Mouse (Mus musculus): ENCODE data around the gene S1pr5. TPM values are rescaled to one million over a fixed set of nuclear protein-coding genes. Genes with fewer than 3 reads are reported as not detected.

Gene S1pr5
- polyA plus RNA-seq, 1 experiment from 2014 or later, result not detected

DNA sequence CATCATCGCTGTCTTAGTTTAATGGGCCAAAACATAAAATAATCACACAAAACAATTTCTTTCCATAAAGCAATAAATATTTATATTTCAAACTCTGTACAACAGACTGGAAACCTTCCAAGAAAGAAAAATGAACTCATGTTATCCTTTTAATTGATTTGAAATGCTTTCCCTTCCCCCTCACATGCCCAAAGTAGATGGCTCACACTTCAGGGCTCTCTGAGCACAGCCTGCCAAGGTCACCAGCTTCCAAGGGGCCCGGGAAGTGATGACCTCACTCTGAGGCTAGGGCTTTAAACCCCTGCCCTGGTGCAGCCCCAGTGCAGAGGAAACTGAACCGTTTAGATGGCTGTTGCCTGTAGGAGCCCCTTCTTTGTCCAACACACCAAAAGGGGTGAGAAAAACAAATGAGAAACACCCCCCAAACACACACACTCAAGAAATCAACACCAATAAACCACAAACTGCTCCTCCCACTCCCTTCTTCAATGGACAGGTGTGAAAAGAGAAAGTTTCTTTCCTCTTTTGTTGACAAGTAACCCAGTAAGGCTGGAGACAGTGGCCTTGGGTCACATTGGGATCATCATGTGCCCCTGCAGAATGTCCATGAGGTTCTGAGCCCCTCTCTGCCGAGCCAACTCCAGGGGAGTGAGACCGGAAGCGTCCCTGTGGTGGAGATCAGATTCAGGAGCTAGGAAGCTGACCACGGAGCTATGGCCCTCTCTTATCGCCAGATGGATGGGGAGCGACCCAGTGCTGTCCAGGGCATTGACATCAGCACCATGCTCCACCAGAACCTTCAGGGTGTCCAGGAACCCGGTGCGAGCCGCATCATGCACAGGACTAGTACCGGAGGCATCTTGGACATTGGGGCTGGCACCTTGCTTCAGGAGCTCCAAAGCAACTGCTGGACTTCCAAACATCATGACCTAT, 40.4 kb upstream of the S1pr5 start:
- WGBS, result 68% methylated on average over 13 of the region's 13 CpGs
- peak; percentile 20 for DNase-seq (ENCODE audit: low spot score)
- no peaks in the 10 kb centered on the region for H3K9me3 ChIP-seq (replicated peaks; ENCODE audit: low read length)
- H3K4me2 ChIP-seq (ENCODE audit: low read length), result peak overlapping the region; percentile 79
- TF ChIP-seq CTCF (IDR thresholded peaks at IDR 0.05; ENCODE audit: low read depth), result no peak
- peak overlapping the region; percentile 94 for H3K27ac ChIP-seq
- peak overlapping the region; percentile 76; the same call in 1 of the 2 replicates for H3K9ac ChIP-seq (ENCODE audit: low read depth, low read length)
- peak overlapping the region; percentile 86 for H3K4me3 ChIP-seq (replicated peaks; ENCODE audit: low read depth, low read length)
- no peaks in the 10 kb centered on the region for H3K27me3 ChIP-seq (ENCODE audit: insufficient read depth, low read length)
- peaks cover 22% of the 10 kb centered on the region for H3K4me1 ChIP-seq (replicated peaks; ENCODE audit: insufficient read depth, low read length)
- no peaks in the 10 kb centered on the region for H3K36me3 ChIP-seq (ENCODE audit: insufficient read depth, low read length)
- no peak for ATAC-seq (replicated peaks; ENCODE audit: low FRiP score, low read depth)

DNA sequence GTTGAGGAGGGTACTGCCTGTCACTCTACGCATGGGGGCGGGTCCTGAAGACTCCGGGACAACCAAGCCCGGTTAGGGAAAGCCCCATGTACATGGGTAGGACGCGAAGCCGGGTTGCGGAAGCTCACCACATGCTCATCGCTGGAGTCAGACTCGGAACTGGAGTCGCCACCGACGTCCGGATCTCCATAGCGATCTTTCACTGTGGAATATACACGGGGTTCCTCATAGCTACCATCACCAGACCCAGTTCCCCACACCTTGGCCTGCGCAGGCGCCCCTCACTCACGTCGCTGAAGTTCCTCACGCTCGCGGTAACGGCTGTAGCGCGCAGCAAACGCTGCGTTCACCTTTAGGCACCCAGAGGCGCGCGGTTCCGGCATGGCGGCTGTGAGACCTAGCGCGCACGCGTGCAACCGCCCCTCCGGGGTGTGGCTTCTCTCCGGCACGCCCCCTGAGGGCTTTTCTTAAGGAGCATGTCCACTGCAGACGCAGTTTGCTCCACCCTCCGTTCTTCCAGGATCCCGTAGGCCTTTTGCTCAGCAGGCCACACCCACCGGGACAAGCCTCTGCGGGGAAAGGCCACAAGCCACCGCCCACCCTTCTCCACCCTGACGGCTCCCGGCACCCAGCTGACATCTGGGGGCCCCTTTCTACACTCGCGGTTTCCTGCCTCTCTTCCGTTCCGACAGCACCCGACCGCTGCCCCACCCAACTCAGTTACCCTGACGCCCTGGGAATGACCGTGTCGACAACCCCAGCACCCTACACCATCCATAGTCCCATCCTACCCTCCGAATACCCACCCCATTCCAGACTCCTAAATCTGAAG, 39.5 kb upstream of the S1pr5 start, which contains the start of gene Kri1:
Gene Kri1 (minus strand): TSS at position 399 of the 832 bp plus-strand sequence.
- H3K9me3 ChIP-seq (replicated peaks; ENCODE audit: low read length), result no peaks in the 10 kb centered on the region
- under 1% methylated on average over 59 of the region's 59 CpGs for WGBS
- TF ChIP-seq CTCF (IDR thresholded peaks at IDR 0.05; ENCODE audit: low read depth), result peak; percentile 37; the same call in 1 of the 2 replicates
- H3K4me1 ChIP-seq (replicated peaks; ENCODE audit: insufficient read depth, low read length), result peaks cover 22% of the 10 kb centered on the region
- H3K27ac ChIP-seq, result peak within 1 kb of the TSS; percentile 94
- ATAC-seq (replicated peaks; ENCODE audit: low FRiP score, low read depth) (peak; percentile 65), DNase-seq (ENCODE audit: low spot score) (peak; percentile 100)
- no peaks in the 10 kb centered on the region for H3K36me3 ChIP-seq (ENCODE audit: insufficient read depth, low read length)
- H3K27me3 ChIP-seq (ENCODE audit: insufficient read depth, low read length), result no peaks in the 10 kb centered on the region
- peak within 1 kb of the TSS; percentile 76 for H3K9ac ChIP-seq (ENCODE audit: low read depth, low read length)
- peak within 1 kb of the TSS; percentile 86 for H3K4me3 ChIP-seq (replicated peaks; ENCODE audit: low read depth, low read length)
- peak within 1 kb of the TSS; percentile 79 for H3K4me2 ChIP-seq (ENCODE audit: low read length)

DNA sequence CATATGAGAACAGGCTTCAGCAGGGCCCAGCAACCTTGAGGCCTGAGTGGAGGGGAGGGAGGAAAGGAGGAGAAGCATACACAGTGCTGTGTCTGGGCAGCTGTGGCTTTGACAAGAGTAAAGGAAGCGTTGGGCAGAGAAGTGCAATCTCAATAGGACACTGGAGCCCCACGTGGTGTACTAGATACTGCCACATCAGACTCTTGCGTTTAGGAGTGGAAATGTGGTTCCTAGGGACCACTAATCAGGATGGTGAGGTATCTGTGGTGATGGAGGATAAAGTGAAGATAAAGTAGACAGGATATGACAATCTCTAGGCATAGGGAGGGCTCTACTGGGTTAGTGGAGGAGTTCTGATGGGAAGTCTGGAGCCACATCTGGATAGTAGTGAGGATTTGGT, 38.5 kb upstream of the S1pr5 start:
- peaks cover 5% of the 10 kb centered on the region for H3K36me3 ChIP-seq (ENCODE audit: insufficient read depth, low read length)
- 64% methylated on average over 3 of the region's 3 CpGs for WGBS
- H3K4me3 ChIP-seq (replicated peaks; ENCODE audit: low read depth, low read length), result peak overlapping the region; percentile 86; the same call in 1 of the 2 replicates
- no peaks in the 10 kb centered on the region for H3K9me3 ChIP-seq (replicated peaks; ENCODE audit: low read length)
- H3K27ac ChIP-seq, result no peak overlapping the region
- no peak for TF ChIP-seq CTCF (IDR thresholded peaks at IDR 0.05; ENCODE audit: low read depth)
- peak overlapping the region; percentile 79 for H3K4me2 ChIP-seq (ENCODE audit: low read length)
- ATAC-seq (replicated peaks; ENCODE audit: low FRiP score, low read depth) (no peak), DNase-seq (ENCODE audit: low spot score) (no peak)
- 0 out of 2 replicates have a peak overlapping the region, but pooled peaks have one; percentile 76 for H3K9ac ChIP-seq (ENCODE audit: low read depth, low read length)
- H3K4me1 ChIP-seq (replicated peaks; ENCODE audit: insufficient read depth, low read length), result peaks cover 22% of the 10 kb centered on the region
- H3K27me3 ChIP-seq (ENCODE audit: insufficient read depth, low read length), result no peaks in the 10 kb centered on the region

DNA sequence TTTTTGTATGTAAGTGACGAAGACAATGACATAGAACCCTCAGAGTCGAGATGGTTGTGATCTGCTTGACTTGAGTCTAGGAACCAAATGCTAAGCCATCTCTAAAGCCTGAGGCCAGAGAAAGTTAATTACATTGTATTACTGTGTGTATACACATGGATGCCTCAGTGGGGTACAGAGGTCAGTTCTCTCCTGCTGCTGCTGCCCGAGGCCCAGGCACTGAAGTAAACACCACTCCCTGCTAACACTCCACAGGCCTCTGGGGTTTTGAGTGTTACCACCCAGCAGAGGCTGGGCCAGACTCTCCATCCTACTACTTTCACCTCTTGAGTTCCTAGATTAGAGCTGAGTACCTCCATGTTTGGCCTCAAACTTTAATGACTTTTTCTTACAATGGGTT, 35.8 kb upstream of the S1pr5 start:
- H3K9ac ChIP-seq (ENCODE audit: low read depth, low read length), result no peak overlapping the region

DNA sequence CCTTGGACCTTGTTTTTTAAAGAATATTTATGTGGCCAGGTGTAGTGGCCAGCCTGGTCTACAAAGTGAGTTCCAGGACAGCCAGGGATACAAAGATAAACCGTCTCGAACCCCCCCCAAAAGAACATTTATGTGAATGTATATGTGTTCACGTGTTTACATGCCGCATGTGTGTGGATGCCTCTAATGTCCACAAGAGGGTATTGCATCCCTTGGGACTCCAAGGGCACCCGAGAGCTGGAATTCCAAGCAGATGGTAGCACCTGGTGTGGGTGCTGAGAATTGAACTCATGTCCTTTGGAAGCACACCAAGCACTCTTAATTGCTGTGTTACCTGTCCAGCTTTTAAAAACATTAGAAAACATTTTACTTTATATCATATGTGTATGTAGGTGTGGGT, 35.3 kb upstream of the S1pr5 start:
- DNase-seq (ENCODE audit: low spot score), result no peak
- H3K36me3 ChIP-seq (ENCODE audit: insufficient read depth, low read length), result peaks cover 33% of the 10 kb centered on the region
- no peak overlapping the region for H3K27ac ChIP-seq
- no peak overlapping the region for H3K4me2 ChIP-seq (ENCODE audit: low read length)
- WGBS, result 90% methylated on average over 5 of the region's 5 CpGs
- H3K9me3 ChIP-seq (replicated peaks; ENCODE audit: low read length), result no peaks in the 10 kb centered on the region
- ATAC-seq (replicated peaks; ENCODE audit: low FRiP score, low read depth), result no peak
- peaks cover 7% of the 10 kb centered on the region; the same call in 1 of the 2 replicates for H3K4me1 ChIP-seq (replicated peaks; ENCODE audit: insufficient read depth, low read length)
- peak; percentile 38; the same call in 1 of the 2 replicates for TF ChIP-seq CTCF (IDR thresholded peaks at IDR 0.05; ENCODE audit: low read depth)
- no peak overlapping the region for H3K4me3 ChIP-seq (replicated peaks; ENCODE audit: low read depth, low read length)
- no peaks in the 10 kb centered on the region for H3K27me3 ChIP-seq (ENCODE audit: insufficient read depth, low read length)
- no peak overlapping the region for H3K9ac ChIP-seq (ENCODE audit: low read depth, low read length)

More for the DNA sequence above, 35.8 kb upstream of the S1pr5 start:
- H3K4me3 ChIP-seq (replicated peaks; ENCODE audit: low read depth, low read length), result no peak overlapping the region
- 75% methylated on average over 3 of the region's 3 CpGs for WGBS
- H3K27ac ChIP-seq, result no peak overlapping the region
- no peak overlapping the region for H3K4me2 ChIP-seq (ENCODE audit: low read length)
- DNase-seq (ENCODE audit: low spot score) (no peak), ATAC-seq (replicated peaks; ENCODE audit: low FRiP score, low read depth) (no peak)
- peaks cover 8% of the 10 kb centered on the region for H3K4me1 ChIP-seq (replicated peaks; ENCODE audit: insufficient read depth, low read length)
- no peak for TF ChIP-seq CTCF (IDR thresholded peaks at IDR 0.05; ENCODE audit: low read depth)
- H3K9me3 ChIP-seq (replicated peaks; ENCODE audit: low read length), result no peaks in the 10 kb centered on the region
- peaks cover 29% of the 10 kb centered on the region for H3K36me3 ChIP-seq (ENCODE audit: insufficient read depth, low read length)
- no peaks in the 10 kb centered on the region for H3K27me3 ChIP-seq (ENCODE audit: insufficient read depth, low read length)

DNA sequence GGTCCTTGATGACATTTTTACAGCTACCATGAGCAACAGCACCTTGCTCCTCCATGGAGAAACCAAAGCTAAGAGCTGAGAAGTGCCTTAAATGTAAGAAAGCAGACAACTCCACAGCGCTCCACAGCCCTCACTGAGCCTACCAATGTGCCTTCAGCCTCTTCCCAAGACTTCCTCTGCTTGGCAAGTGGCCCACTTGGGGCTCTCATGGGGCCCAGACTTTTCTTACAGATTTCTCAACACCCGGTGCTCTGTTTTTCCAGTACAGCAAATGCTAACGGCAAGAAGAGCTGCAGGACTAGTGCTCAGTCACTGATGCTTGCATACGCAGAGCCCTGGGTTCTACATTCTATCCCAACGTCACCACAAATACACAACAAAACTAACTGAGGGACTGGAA, 29.5 kb upstream of the S1pr5 start:
- ATAC-seq (replicated peaks; ENCODE audit: low FRiP score, low read depth), result no peak
- no peak for DNase-seq (ENCODE audit: low spot score)
- no peak overlapping the region for H3K9ac ChIP-seq (ENCODE audit: low read depth, low read length)
- H3K4me3 ChIP-seq (replicated peaks; ENCODE audit: low read depth, low read length), result no peak overlapping the region
- no peak overlapping the region for H3K27ac ChIP-seq
- 92% methylated on average over 5 of the region's 5 CpGs for WGBS
- H3K36me3 ChIP-seq (ENCODE audit: insufficient read depth, low read length), result peaks cover 82% of the 10 kb centered on the region
- no peak for TF ChIP-seq CTCF (IDR thresholded peaks at IDR 0.05; ENCODE audit: low read depth)
- H3K9me3 ChIP-seq (replicated peaks; ENCODE audit: low read length), result no peaks in the 10 kb centered on the region
- H3K4me2 ChIP-seq (ENCODE audit: low read length), result no peak overlapping the region
- H3K4me1 ChIP-seq (replicated peaks; ENCODE audit: insufficient read depth, low read length), result no peaks in the 10 kb centered on the region
- no peaks in the 10 kb centered on the region for H3K27me3 ChIP-seq (ENCODE audit: insufficient read depth, low read length)

Measured in kidney, postnatal 0 days (tissue).